Mouse (Mus musculus): ENCODE data around the gene S1pr1. TPM values are rescaled to one million over a fixed set of nuclear protein-coding genes. Genes with fewer than 3 reads are reported as not detected.

The S1pr1 gene
- total RNA-seq, 2 experiments from 2014 or later = 112 to 113 TPM

DNA sequence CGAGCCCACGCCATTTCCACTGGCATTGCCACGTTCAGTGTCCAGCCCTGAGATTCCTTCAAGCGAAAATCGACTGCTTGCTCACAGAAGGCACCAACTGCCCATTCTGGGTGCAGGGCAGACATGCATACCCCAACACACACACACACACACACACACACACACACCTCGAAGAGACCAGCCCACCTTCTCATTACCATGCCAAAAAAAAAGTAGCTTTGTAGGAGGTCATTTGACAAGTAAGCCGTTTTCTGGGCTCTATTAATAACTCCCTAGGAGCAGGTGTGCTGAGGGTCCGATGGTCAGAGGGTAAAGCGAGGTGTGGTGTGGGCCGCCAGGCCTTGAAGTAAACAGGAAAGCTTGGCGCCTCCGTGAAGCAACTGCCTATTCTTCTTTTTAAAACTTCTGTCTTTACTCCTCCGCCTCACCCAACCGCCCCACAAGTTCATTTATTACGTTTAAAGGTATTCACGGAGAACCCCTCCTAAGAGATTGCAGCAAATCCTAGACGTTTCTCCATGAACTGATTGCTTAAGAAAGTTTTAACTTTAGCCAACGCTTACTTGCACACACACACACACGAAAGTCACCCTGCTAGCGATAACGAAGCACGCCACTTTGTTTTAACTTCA lies 1.3 kb downstream of the S1pr1 start:
- DNase-seq (ENCODE audit: low spot score in 2 of 2) = no peak

DNA sequence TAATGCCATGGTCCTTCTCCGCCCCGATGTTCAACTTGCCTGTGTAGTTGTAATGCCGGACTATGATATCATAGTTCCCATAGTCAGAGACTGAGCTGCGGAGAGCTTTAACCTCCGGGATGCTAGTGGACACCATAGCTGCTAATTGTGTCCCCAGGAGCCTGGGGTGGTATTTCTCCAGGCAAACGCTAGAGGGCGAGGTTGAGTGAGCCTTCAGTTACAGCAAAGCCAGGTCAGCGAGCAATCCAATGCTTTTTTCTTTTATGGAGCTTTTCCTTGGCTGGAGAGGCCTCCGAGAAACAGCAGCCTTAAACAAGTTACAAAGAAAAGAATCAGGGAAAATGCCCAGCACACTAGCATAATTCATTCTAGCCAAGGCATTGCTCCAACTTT lies 2.1 kb downstream of the S1pr1 start:
- peak; percentile 45 to 77 for DNase-seq (ENCODE audit: low spot score in 2 of 2)

DNA sequence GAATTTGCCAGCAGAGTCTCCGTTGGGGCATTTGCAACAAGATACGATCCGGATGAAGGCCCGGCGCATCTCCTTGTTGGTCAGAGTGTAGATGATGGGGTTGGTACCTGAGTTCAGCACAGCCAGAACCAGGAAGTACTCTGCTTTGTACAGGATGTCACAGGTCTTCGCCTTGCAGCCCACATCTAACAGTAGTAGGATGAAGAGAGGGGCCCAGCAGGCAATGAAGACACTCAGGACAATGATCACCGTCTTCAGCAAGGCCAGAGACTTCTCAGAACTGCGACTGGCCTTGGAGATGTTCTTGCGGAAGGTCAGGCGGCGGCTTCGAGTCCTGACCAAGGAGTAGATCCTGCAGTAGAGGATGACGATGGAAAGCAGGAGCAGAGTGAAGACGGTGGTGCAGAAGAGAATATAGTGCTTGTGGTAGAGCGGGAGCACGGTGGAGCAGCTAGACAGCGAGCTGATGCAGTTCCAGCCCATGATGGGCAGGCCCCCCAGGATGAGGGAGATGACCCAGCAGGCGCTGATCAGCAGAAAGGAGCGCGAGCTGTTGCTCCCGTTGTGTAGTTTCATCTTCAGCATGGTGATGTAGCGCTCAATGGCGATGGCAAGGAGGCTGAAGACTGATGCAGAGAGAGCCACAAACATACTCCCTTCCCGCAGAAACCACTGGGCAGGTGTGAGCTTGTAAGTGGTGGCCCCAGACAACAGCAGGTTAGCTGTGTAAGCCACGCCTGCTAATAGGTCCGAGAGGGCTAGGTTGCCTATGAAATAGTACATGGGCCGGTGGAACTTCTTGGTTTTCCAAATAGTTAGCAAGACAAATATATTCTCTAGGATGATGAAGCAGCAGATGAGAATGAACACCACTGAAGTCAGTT lies 2.7 kb downstream of the S1pr1 start:
- no peak for DNase-seq (ENCODE audit: low spot score in 2 of 2)

DNA sequence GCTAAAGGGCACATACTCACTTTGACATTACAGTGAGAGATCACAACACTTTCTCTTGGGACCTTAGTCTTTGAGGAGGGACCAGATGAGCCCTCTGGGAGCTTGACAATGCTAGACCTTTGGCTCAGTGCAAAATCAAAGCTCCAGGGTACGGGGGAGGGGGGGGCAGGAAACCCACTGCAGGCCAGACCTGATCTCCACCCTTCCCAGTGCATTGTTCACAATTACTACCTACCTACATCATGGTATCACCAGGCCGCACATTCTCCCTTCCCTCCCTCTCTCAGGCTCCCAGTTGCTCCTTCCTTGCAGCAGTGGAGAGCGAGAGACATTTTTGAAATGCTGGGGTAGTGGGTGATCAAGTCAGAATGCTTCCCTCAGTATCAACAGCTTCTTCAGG lies 3.5 kb downstream of the S1pr1 start:
- DNase-seq (ENCODE audit: low spot score in 2 of 2) = no peak

DNA sequence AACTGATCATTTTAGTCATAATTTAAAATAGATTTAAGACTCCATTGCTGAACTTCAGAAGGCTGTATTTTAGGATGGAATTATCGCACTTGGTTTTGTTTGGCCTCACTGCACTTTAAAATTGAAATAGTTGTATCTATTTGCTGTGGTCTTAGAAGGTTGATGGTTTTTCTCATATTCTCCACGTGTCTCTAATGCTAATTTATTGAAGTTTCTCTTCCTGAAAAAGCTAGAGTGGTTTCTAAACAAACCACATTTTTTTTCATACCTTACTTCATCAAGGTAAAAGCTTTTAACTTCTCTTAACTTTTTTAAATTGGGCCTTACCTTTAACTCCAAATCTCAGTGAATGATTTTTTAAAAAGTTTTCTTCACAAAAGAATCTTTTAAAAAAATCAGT lies 4.8 kb downstream of the S1pr1 start:
- no peak for DNase-seq (ENCODE audit: low spot score in 2 of 2)

DNA sequence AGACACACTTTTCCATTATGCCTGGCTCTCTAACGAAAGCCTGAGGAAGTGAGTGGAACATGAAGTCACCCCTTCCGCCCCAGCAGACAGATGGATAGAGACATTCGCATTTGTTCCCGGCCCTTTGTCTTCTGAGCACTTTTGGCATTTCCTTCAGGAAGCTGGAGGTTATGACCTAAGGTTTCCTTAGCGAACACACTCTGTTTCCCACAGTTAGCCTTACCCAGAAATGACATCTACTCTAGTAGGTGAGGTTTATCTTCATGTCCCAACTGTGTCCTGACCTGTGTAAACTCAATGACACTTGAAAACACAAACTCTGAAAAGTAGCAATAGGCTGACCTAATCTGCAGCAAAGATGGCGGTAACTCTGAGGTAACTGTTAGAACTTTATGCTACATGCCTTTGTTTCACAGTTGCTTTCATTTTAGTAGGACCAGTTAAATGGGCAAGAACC lies 5.7 kb downstream of the S1pr1 start:
- DNase-seq (ENCODE audit: low spot score in 2 of 2) = no peak

DNA sequence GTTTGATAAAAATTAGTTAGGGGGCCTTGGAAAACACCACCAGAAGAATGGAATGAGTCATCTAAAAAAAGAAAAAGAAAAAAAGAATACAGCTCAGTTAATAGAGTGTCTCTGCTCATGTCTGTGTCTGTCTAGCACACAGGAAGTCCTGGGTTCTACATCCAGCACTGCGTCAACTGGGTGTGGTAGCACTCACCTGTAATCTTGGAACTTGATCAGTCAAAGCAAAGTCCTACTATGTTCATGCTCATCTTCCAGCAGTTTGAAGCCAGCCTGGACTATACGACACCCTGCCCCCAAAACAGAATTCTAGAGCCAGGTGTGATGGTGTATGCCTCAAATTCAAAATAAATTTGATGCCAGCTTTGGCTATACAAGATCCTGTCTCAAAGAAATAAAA lies 8.1 kb downstream of the S1pr1 start:
- no peak for DNase-seq (ENCODE audit: low spot score in 2 of 2)

DNA sequence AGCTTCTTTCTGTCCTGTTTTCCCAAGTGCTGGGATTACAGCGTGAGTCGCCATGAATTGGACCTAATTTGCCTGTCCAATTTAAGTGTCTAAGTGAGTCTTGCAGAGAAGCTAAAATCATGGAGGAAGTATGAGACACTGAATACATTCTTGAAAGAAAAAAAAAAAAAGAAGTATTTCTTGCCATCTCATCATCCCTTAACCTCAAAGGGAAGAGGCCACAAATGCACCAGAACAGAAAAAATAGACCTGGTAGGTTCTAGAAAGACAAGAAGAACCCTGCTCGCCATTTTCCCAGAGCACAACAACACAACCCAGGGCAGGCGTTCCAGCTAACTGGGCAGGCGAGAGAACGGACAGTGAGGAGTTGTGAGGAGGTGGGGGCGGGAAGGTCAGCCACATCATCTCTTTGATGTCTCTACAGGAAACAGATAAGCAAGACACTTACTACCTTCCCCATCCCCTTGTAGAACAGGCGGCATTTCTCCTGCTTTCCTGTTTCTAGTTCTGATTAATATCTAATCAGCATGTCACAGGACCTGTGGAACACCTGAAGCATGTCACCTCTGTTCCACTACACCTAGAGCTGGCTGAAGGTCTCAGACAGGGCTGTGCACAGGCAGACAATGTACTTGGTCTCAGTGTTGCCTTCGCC lies 10.5 kb downstream of the S1pr1 start:
- no peak for DNase-seq (ENCODE audit: low spot score in 2 of 2)

DNA sequence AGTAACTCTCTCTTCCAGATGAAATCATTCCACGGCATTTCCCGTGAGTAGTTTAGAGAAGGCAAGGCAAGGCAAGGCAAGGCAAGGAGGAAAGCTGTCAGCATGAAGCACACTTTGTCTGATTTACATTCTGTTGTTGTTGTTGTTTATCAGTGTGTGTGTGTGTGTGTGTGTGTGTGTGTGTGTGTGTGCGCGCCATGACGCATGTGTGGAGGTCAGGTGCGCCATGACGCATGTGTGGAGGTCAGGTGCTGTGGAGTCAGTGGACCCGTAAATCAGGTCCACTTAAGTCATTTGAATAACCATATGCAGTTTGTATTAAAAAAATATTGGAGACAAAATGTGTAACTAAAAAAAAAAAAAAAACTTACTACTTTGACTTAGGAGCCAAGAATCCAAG lies 11.2 kb downstream of the S1pr1 start:
- DNase-seq (ENCODE audit: low spot score in 2 of 2) = no peak

DNA sequence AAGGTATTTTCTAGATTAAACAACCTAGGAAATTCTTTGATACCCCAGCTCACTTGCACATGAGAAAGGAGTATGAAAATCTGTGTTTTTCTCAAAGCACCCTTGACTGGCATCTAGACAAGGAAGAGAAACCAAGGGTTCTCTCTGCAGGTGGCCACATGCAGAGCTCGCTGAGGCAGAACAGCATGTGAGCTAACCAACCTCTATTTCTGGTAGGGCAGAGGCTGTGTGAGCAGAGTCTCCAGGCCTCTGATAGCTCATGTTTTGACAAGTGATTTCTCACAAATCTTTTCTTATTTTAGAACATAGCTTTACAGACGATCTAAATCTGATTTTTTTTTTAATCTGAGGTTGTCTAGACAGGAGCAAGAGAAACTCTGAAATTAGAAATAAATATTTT lies 12.8 kb downstream of the S1pr1 start:
- no peak for DNase-seq (ENCODE audit: low spot score in 2 of 2)

DNA sequence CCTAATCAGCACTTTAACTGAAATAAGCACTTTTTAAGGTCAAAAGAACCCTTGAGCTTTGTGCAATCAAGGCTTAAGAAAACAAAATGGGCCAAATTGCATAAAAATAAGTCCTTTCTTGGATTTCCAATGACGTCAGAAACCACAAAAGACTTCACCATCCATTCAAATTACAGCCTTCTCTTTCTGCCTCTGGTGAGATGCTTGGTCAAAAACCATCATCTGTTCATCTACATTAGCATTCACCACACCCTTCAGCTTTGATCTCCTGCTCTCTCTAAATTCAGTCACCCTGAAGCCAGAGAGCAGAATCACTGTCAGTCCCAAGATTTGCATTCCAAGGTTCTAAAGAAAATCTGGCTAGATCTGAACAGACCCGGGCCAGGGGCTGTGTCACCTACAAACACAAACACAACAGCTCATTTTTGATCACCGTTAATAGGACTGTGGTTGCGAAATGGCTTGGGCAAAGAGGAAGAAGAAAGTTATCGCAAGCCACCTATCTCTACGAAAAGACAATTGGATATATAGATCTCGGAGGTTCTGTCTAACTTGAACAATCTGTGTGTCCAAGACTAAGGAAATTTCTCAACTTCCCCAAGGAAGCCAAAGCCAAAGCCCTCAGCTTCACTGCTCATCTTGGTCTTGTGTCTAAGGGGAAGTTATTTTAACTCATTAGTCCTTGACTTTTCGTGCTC lies 19.5 kb downstream of the S1pr1 start:
- no peak for DNase-seq (ENCODE audit: low spot score in 2 of 2)

DNA sequence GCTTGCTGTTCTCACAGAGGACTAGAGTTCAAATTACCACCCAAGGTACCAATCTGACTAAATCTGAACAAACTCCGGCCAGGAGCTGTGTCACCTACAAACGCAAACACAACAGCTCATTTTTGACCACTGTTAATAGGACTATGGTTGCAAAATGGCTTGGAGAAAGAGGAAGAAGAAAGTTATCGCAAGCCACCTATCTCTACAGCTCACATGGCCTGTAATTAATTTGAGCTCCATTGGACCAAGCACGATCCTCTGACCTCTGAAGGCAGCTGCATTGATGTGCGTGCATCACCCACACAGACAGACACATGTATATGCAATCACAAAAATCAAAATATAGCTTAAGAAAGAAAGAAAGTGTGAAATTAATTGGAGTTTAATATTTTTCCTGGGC lies 20.7 kb downstream of the S1pr1 start:
- DNase-seq (ENCODE audit: low spot score in 2 of 2) = no peak

DNA sequence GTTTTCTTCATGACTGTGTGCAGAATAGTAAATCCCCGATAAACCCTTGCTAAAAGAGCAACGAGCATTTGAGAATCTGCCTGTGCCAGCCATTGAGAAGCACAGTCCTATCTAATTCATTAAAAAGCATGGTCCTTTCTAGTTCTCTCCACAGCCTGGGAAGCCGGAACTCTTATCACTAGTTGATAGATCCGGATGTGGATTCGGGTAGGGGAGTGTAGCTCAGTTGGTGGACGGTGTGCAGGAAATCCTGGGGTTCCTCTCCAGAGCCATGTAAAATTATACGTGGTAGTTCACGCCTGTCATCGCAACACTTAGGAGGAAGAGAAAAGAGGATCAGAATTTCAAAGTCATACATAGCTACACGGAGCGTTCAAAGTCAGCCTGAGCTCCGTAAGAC lies 21.5 kb downstream of the S1pr1 start:
- no peak for DNase-seq (ENCODE audit: low spot score in 2 of 2)

DNA sequence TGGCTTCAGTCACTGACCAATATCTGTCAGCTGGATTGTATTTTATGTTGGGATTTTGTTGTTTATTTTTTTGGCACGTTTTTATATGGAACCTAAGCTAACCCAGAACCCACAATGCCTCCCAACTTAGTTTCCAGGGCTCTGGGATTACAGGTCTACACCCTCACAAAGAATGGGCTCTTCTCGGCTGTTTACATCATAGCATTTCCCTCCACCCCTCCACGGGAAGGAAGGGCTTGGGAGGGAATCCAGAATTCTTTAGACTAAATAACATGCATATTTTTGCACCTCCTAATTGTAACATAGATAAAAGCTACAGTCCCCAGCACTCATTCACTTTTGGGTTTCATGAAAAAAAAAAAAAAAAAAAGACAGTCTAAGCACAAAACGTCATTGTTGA lies 22.0 kb downstream of the S1pr1 start:
- DNase-seq (ENCODE audit: low spot score in 2 of 2) = no peak

DNA sequence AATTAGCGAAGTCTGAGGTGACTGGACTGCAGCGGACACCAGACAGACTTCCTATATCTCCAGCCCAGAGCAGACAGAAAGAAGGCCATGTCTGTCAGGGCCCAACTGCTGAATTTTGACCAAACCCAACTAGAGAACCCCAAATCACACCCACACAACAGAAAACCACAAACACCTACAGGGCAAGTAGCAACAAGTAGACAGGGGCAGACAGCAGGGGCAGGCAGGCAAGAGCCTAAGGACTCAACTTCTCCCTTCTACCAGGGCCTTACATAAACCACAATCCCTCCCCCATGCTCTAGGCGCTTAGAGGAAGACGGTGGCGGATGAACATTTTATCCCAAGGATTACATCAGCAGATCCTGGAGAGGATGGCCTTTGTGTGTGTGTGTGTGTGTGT lies 22.5 kb downstream of the S1pr1 start:
- DNase-seq (ENCODE audit: low spot score in 2 of 2) = no peak

DNA sequence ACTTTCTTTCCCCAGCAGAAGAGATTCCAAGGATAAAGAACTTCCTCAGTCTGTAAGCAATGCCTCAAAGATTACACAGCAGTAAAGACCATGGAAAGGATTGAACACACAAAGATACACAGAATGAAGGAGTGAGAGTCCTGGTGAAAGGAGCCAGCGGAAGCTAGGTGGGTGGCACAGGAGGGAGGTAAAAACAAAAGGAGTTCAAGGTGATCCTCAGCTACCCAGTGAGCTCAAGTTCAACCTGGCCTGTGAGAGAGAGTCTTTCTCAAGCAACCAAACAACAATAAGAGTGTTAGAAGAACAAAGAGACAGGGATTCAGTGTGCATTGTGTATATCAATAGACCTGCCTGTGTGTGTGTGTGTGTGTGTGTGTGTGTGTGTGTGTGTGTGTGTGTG lies 25.0 kb downstream of the S1pr1 start:
- no peak for DNase-seq (ENCODE audit: low spot score in 2 of 2)

DNA sequence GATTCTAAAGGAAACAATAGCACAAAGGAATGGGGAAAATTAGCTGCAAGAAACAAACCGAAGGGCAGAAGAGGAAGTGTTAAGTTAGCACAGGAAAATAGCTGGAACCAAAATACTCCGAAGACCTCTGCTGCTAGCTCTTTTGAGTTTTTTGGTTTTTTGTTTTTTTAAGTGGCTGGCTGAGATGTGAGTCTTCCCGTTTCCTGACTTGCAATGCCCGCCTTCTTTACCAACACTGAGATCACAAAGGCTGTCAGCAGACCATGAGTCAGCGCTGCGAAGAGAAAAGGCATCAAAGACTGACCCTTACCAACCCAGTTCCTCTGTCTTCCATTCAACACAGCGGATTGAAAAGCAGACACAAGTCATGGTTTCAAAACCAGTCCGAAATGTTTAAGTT lies 25.5 kb downstream of the S1pr1 start:
- DNase-seq (ENCODE audit: low spot score in 2 of 2) = no peak

DNA sequence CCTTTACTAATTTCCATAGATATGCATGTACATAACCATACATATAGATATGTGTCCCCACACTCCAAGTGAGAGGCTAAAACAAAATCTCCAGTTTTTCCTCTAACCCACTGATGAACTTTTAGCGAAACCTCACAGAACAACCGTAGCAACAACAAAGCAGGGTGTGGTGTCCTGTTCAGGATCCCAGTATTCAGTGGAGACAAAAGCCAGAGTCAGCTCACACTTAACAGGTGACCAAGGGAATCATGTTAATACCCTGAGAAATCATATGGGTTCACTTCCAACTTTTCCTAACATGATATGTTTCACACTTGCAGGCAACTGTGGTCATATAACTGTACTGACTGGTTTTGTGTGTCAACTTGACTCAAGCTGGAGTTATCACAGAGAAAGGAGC lies 27.1 kb downstream of the S1pr1 start:
- no peak for DNase-seq (ENCODE audit: low spot score in 2 of 2)

DNA sequence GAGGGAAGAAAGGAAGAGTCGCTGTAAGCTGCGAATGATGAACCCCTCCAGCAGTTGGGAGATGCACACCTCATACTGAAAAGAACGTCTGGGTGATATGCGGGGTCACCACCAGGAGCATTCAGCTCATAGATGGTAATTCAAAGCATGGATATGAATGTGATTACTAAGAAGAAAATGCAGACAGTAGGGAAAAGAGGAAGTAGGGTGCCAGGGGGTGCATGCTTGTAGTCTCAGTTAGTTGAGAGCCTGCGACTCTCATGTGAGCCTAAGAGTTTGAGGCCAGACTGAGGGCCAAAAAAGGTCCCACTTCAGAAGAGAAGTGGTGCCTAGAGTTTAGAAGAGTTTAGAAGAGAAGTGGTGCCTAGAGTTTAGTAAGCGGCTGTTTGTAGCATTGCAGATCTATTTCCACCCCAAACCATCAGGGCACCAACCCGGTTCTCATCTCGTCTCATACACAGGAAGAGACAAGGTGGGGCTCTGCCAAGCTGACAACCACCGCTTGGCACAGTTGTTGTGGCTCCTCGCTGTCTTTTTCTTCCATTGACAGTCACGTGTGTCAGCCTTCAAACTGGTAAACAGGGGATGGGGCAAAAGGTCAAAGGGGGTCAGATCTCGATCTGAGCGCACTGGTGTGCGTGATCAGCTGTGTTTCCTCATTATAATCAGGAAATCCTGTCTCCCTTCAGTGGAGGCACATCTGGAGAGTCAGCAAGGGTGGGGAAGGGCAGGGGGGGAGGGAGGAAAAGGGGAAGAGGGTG lies 32.4 kb downstream of the S1pr1 start:
- DNase-seq (ENCODE audit: low spot score in 2 of 2) = no peak

DNA sequence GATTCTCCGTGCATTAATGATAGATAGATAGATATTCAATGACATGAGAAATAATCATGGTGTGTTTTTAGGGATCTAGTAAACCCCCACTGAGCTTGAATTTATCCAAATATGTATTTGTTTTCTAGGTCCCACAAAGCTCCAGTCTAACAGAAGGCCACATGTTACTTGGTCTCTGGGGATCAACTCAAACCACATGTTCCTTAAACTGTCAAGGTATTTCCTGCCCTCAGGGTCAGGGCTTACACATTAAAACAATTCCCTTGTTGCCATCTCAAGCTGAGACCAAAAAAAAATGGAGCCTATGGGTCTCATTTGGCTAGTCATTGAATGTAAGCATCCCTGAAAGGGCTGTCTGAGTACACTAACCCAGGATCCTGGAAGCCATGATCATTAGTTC lies 33.7 kb downstream of the S1pr1 start:
- DNase-seq (ENCODE audit: low spot score in 2 of 2) = no peak

DNA sequence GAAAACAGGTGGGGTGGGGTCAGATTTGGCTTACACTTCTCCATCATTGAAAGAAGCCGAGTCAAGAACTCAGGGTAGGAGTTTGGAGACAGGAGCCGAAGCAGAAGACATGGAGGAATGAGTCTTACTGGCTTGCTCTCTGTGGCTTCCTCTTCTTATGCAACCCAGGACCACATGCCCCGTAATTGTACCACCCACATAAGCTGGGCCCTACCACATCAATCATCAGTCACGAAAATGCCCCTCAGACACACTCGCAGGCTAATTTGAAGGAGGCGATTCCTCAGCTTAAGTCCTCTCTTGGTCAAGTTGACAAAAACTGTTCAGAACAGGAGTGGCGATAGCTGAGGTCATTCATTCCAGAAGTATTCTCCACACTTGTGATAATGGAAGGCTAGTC lies 35.9 kb downstream of the S1pr1 start:
- DNase-seq (ENCODE audit: low spot score in 2 of 2) = no peak
